Mouse (Mus musculus) ES-E14 (cell line): ENCODE measurements around the gene Nhs. TPM values are rescaled to one million over a fixed set of nuclear protein-coding genes. Genes with fewer than 3 reads are reported as not detected.

Experiments used
- DNase-seq: peaks from one replicate; pipeline ENCODE4 v3.0.0-alpha.2; 2013; ENCODE audit warnings: low read depth, low spot score
- H3K27ac ChIP-seq: 2 replicates; pipeline ENCODE4 v1.5.1; 2012; ENCODE audit warnings: low read depth, mild to moderate bottlenecking, low read length, moderate library complexity, mixed read lengths; ENCODE audit not compliant: poor library complexity, insufficient read depth, severe bottlenecking
- H3K36me3 ChIP-seq: 2 replicates; pipeline ENCODE4 v1.6.1; 2012; ENCODE audit warnings: mild to moderate bottlenecking, low read length, moderate library complexity, mixed read lengths; ENCODE audit not compliant: control insufficient read depth, poor library complexity, insufficient read depth, severe bottlenecking
- H3K4me1 ChIP-seq, 2 experiments: fragments of 150-350 bp in 1 of 2; sonication (generic) in 1 of 2; 2 replicates each; pipeline ENCODE4 v1.6.1; 2012; ENCODE audit warnings: low read length in 2 of 2, mild to moderate bottlenecking in 1 of 2, mixed read lengths in 1 of 2; ENCODE audit not compliant: control insufficient read depth in 2 of 2, insufficient read depth in 2 of 2, poor library complexity in 1 of 2
- H3K4me3 ChIP-seq, 2 experiments: fragments of 150-350 bp in 1 of 2; sonication (generic) in 1 of 2; 2 replicates each; pipeline ENCODE4 v1.5.1; 2012; ENCODE audit warnings: low read length in 2 of 2, low read depth in 1 of 2, mild to moderate bottlenecking in 1 of 2, mixed read lengths in 1 of 2; ENCODE audit not compliant: insufficient read depth in 1 of 2, poor library complexity in 1 of 2, severe bottlenecking in 1 of 2
- H3K9ac ChIP-seq: 2 replicates; pipeline ENCODE4 v1.6.1; 2012; ENCODE audit warnings: low read depth, mild to moderate bottlenecking, low read length, mixed read lengths; ENCODE audit not compliant: poor library complexity, insufficient read depth, severe bottlenecking
- H3K9me3 ChIP-seq: fragments of 150-350 bp; sonication (generic); 2 replicates; pipeline ENCODE4 v1.6.1; 2012; ENCODE audit warnings: low read depth, mild to moderate bottlenecking, low read length; ENCODE audit not compliant: control insufficient read depth, insufficient read depth
- CHD2 ChIP-seq: IDR thresholded peaks from 2 replicates; pipeline ENCODE4 v1.6.1; 2014; ENCODE audit warnings: mild to moderate bottlenecking, low read depth, low read length, inconsistent platforms
- HCFC1 ChIP-seq: IDR thresholded peaks from 2 replicates; pipeline ENCODE4 v1.6.1; 2012; ENCODE audit warnings: low read length, inconsistent platforms, borderline replicate concordance; ENCODE audit not compliant: insufficient read depth
- MAFK ChIP-seq: IDR thresholded peaks from 2 replicates; pipeline ENCODE4 v1.6.1; 2014; ENCODE audit warnings: mild to moderate bottlenecking, low read depth, low read length, inconsistent platforms; ENCODE audit not compliant: insufficient read depth
- ZC3H11A ChIP-seq: IDR thresholded peaks from 2 replicates; pipeline ENCODE4 v1.6.1; 2012; ENCODE audit warnings: low read depth, mild to moderate bottlenecking, inconsistent platforms, low read length, borderline replicate concordance
- ZNF384 ChIP-seq: IDR thresholded peaks from 2 replicates; pipeline ENCODE4 v1.6.1; 2012; ENCODE audit warnings: low read depth, low read length, inconsistent platforms
- in situ Hi-C, 2 experiments: fragments of 600-800 bp; cut with MboI; formaldehyde crosslinking; loops; one replicate each; pipeline ENCODE4 v1.15.1; 2025; ENCODE audit warnings: low sequenced_read_pairs in 2 of 2, inconsistent platforms in 1 of 2; ENCODE audit not compliant: unreplicated experiment in 2 of 2
- total RNA-seq: library from RNA; depleted of rRNA; stranded (reverse); fragments of 300-350 nt; gene quantifications from 2 replicates; pipeline ENCODE4 v1.2.3, GENCODE M21; 2012

Nhs gene
- total RNA-seq, 1 experiment = 3.2 TPM

GRCm38 (mm10) chrX:161963372-161963771, 196.2 kb downstream of the Nhs start:
- H3K27ac ChIP-seq = no peak overlapping the region
- TF ChIP-seq HCFC1 (no peak), ZNF384 (no peak), ZC3H11A (no peak), MAFK (no peak)
- no peaks in the 10 kb centered on the region for H3K9me3 ChIP-seq
- no peak overlapping the region for H3K4me3 ChIP-seq
- H3K36me3 ChIP-seq = no peaks in the 10 kb centered on the region
- in situ Hi-C loops = loop anchor here in 1 of 2 experiments (25.0 kb wide), 1 partner anchor 324 kb away; no protein-coding TSS in a partner anchor
- no peak for DNase-seq
- no peak overlapping the region for H3K9ac ChIP-seq
- H3K4me1 ChIP-seq = no peaks in the 10 kb centered on the region

- H3K9ac ChIP-seq = no peak overlapping the region
- TF ChIP-seq CHD2 (no peak), ZNF384 (no peak), MAFK (no peak), ZC3H11A (no peak), HCFC1 (no peak)
- no peaks in the 10 kb centered on the region for H3K4me1 ChIP-seq
- no peak for DNase-seq
- no peak overlapping the region for H3K27ac ChIP-seq
- H3K9me3 ChIP-seq = no peaks in the 10 kb centered on the region
- no peaks in the 10 kb centered on the region for H3K36me3 ChIP-seq
- no peak overlapping the region for H3K4me3 ChIP-seq
- in situ Hi-C loops = loop anchor here in 1 of 2 experiments (25.0 kb wide), 1 partner anchor 324 kb away; no protein-coding TSS in a partner anchor
These were observed 196.7 kb downstream of the Nhs start for GRCm38 (mm10) chrX:161962855-161963254.

DNA sequence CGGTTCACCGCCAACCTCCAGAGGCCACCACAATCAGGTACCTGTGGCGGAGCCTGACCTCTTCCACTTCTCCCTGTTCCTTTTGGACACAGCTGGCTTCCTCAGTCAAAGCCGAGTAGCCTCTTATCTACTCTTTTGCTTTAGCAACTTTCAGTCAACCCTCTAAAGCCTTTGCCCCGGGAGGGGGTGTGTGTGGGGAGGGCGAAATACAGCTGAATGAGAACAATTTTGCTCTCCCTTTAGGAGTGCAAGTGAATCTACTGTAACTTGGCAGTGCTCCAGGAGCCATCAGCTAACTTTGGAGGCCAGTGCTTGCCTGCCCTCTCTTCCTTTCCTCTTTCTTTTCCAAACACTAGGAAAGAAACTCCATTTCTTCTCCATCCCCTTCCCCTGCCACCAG, 197.8 kb downstream of the Nhs start:
- no peaks in the 10 kb centered on the region for H3K4me1 ChIP-seq
- no peak overlapping the region for H3K9ac ChIP-seq
- TF ChIP-seq ZC3H11A (no peak), HCFC1 (no peak), CHD2 (no peak), ZNF384 (no peak), MAFK (no peak)
- no peak overlapping the region for H3K4me3 ChIP-seq
- no peaks in the 10 kb centered on the region for H3K9me3 ChIP-seq
- H3K27ac ChIP-seq = no peak overlapping the region
- no peaks in the 10 kb centered on the region for H3K36me3 ChIP-seq
- in situ Hi-C loops = loop anchor here in 1 of 2 experiments (25.0 kb wide), 1 partner anchor 326 kb away; no protein-coding TSS in a partner anchor
- DNase-seq = no peak

GRCm38 (mm10) chrX:161961176-161961575, 198.4 kb downstream of the Nhs start:
- in situ Hi-C loops = loop anchor here in 1 of 2 experiments (25.0 kb wide), 1 partner anchor 326 kb away; no protein-coding TSS in a partner anchor
- no peak overlapping the region for H3K4me3 ChIP-seq
- H3K36me3 ChIP-seq = no peaks in the 10 kb centered on the region
- no peaks in the 10 kb centered on the region for H3K4me1 ChIP-seq
- no peak for TF ChIP-seq CHD2
- TF ChIP-seq ZNF384 = no peak
- no peak for TF ChIP-seq HCFC1
- no peak for TF ChIP-seq MAFK
- TF ChIP-seq ZC3H11A = no peak
- H3K9ac ChIP-seq = no peak overlapping the region
- H3K9me3 ChIP-seq = no peaks in the 10 kb centered on the region
- H3K27ac ChIP-seq = no peak overlapping the region
- no peak for DNase-seq
